Mouse (Mus musculus) Patski (cell line): ENCODE measurements around the gene Olfr462. TPM values are rescaled to one million over a fixed set of nuclear protein-coding genes. Genes with fewer than 3 reads are reported as not detected.

Experiments used
- ATAC-seq: fragments of 100-300 bp; one replicate; pipeline ENCODE4 v1.8.0; 2021
- CTCF ChIA-PET: fragments of 350-600 bp; sonication (Branson Sonifier 250); formaldehyde crosslinking; loops from one replicate; lab custom pipeline; 2022; ENCODE audit warnings: inconsistent platforms; lab: Charles Lee
- POLR2A ChIA-PET: fragments of 350-600 bp; sonication (Branson Sonifier 250); formaldehyde crosslinking; loops from one replicate; lab custom pipeline; 2022; ENCODE audit warnings: antibody characterized with exemption, inconsistent platforms; lab: Charles Lee
- DNase-seq: peaks from one replicate; pipeline ENCODE4 v3.0.0-alpha.2; 2011; ENCODE audit warnings: low read depth, low spot score
- H3K27me3 ChIP-seq: fragments of 371-371 bp; one replicate; pipeline ENCODE4 v1.5.1; 2021
- CTCF ChIP-seq: fragments of 100-300 bp; IDR thresholded peaks from one replicate; pipeline ENCODE4 v1.5.1; 2021
- in situ Hi-C: fragments of 300-500 bp; cut with MboI; formaldehyde crosslinking; loops from 3 replicates; pipeline ENCODE4 v1.11.1; 2018; ENCODE audit warnings: low pct_unique_long_range_greater_than_20kb, mixed read lengths
- polyA plus RNA-seq: library from polyadenylated mRNA; unstranded; gene quantifications from one replicate; pipeline ENCODE4 v1.2.3, GENCODE M21; 2021

Olfr462 gene
- polyA plus RNA-seq, 1 experiment from 2014 or later, result not detected

DNA sequence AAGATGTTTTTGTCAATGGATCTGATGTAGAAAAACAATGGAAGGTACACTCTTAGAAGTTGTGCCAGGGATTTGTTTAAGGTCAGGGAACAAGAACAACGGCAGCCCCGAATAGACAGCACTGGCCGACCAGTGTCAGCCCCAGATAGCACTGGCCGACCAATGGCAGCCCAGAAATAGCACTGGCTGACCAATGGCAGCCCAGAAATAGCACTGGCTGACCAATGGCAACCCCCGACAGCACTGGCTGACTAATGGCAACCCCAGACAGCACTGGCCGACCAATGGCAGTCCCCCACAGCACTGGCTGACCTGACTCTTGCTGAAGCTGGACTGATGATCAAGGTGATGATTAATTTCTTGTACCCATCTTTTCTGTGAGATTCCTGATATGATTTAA is 44.2 kb downstream of the Olfr462 start:
- no peak for DNase-seq
- ATAC-seq, result no peak
- ChIA-PET POLR2A (no interaction called here), CTCF (no interaction called here)
- in situ Hi-C loops, result no loop called here
- H3K27me3 ChIP-seq, result peaks cover 2% of the 10 kb centered on the region
- TF ChIP-seq CTCF, result no peak

DNA sequence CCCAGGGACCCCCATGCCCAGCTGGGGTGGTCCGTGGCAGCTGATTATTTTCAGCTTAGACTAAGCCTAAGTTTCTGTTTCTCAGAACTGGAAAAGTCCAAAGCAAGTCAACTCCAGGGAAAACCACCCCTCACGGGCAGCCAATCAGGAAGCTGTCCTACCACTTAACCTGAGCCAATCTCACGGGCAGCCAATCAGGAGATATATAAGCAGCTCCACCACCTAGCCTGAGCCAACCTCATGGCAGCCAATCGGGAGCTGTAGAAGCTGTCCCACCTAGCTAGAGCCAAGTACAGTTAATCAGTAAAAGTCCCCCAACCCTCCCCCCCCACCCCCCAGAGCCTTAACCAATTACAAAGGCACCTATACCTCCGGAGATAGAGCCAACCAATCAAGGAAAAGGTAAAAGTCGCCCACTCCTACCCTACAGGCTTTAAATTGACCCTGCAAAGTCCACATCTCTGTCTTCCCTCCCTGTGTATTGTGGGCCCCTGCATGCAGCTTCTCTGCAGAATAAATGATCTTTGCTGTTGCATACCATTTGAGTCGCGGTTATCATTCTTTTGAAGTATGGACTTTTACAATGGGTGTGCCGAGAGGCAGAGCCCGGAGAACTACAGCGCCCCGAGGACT is 45.0 kb downstream of the Olfr462 start:
- ChIA-PET CTCF (no interaction called here), POLR2A (no interaction called here)
- no peak for TF ChIP-seq CTCF
- H3K27me3 ChIP-seq, result peaks cover 2% of the 10 kb centered on the region
- in situ Hi-C loops, result no loop called here
- no peak for DNase-seq
- ATAC-seq, result no peak

DNA sequence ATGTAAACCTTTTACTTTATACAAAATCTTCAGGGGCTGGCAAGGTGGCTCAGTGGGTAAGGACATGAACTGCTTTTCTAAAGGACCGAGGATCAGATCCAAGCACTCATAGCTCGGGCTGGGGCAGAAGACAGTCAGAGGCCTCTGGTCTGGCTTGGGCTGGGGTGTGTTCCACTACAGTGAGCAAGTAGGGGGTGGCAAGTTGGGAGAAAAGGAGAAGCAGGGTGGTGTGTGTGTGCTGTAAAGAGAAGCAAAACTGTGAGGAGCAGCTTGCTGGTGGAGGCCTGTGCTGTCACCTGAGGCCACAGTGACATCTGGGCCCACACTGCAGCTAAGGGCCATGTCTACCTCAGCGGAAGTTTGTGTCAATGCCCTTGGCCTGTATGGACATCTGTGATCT is 50.6 kb downstream of the Olfr462 start:
- ChIA-PET POLR2A (no interaction called here), CTCF (no interaction called here)
- in situ Hi-C loops, result no loop called here
- no peak for DNase-seq
- no peak for ATAC-seq
- TF ChIP-seq CTCF, result no peak
- H3K27me3 ChIP-seq, result peaks cover 16% of the 10 kb centered on the region

DNA sequence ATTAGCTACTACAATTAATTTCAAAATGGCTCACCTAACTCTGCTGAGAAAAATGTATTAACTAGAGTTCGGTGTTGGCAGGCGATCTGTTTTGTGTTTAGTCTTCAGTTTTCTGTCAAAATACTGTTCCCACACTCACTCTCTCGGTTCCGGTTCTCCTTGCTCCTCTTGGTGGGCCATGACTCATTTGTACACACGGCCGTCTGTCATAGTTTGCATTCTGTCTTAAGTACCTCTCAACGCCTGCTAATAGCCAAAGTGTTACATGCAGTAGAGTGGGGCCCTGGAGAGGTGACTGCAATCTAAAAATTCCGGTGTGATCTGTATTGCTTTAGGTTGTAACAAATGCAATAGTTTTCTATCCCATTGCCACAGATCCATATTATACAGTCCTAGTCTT is 51.4 kb downstream of the Olfr462 start:
- CTCF ChIA-PET, result no interaction called here
- no peak for DNase-seq
- POLR2A ChIA-PET, result interaction anchor here (0.6 kb wide), 1 partner anchor 12 kb away, joined by 4 read pairs; no protein-coding TSS in a partner anchor
- no peak for ATAC-seq
- H3K27me3 ChIP-seq, result peaks cover 19% of the 10 kb centered on the region
- in situ Hi-C loops, result no loop called here
- TF ChIP-seq CTCF, result no peak

Other genes starting within 250 kb of the Olfr462 start
- 6.0 TPM for gene Rnf43, start 229.5 kb downstream of the Olfr462 start, polyA plus RNA-seq
- gene Supt4a, start 154.7 kb downstream of the Olfr462 start, polyA plus RNA-seq, result 99.6 TPM
- 9.5 TPM for gene Tspoap1, start 131.7 kb downstream of the Olfr462 start, polyA plus RNA-seq
- not detected for gene Mpo, start 98.7 kb downstream of the Olfr462 start, polyA plus RNA-seq
- not detected for gene Lpo, start 64.0 kb downstream of the Olfr462 start, polyA plus RNA-seq
- 6.0 TPM for gene Mks1, start 39.1 kb downstream of the Olfr462 start, polyA plus RNA-seq
- not detected for gene Epx, start 16.7 kb downstream of the Olfr462 start, polyA plus RNA-seq
- gene Olfr463, start 5.1 kb upstream of the Olfr462 start, polyA plus RNA-seq, result not detected
- gene Olfr464, start 28.7 kb upstream of the Olfr462 start, polyA plus RNA-seq, result not detected
- gene Dynll2, start 95.3 kb upstream of the Olfr462 start, polyA plus RNA-seq, result 150 TPM
- 301 TPM for gene Srsf1, start 155.1 kb upstream of the Olfr462 start, polyA plus RNA-seq
- gene Vezf1, start 176.0 kb upstream of the Olfr462 start, polyA plus RNA-seq, result 56.7 TPM
- 42.0 TPM for gene Cuedc1, start 205.8 kb upstream of the Olfr462 start, polyA plus RNA-seq